Mouse (Mus musculus) heart, postnatal 4 days (tissue): ENCODE results near the gene Adcy7. TPM values are rescaled to one million over a fixed set of nuclear protein-coding genes. Genes with fewer than 3 reads are reported as not detected.

ENCODE experiments used
- DNase-seq: peaks from one replicate; pipeline ENCODE4 v3.0.0; 2021
- total RNA-seq, 2 experiments: library from RNA; stranded (reverse); gene quantifications; 2 replicates each; pipeline ENCODE4 v1.2.3; 2021

Gene Adcy7
- total RNA-seq, 2 experiments from 2014 or later, result 4.0 to 5.4 TPM

GRCm38 (mm10) chr8:88301589-88302437 is 29.6 kb downstream of the Adcy7 start:
- DNase-seq, result peak; percentile 39

GRCm38 (mm10) chr8:88305814-88306213 is 33.6 kb downstream of the Adcy7 start:
- DNase-seq, result no peak

GRCm38 (mm10) chr8:88306511-88306910 is 34.3 kb downstream of the Adcy7 start:
- DNase-seq, result peak; percentile 60

GRCm38 (mm10) chr8:88307736-88308135 is 35.5 kb downstream of the Adcy7 start:
- DNase-seq, result no peak

- no peak for DNase-seq
These were observed 37.2 kb downstream of the Adcy7 start for GRCm38 (mm10) chr8:88309274-88309873.

- no peak for DNase-seq
These were observed 37.7 kb downstream of the Adcy7 start for GRCm38 (mm10) chr8:88309881-88310280.

- DNase-seq, result no peak
These were observed 38.1 kb downstream of the Adcy7 start for GRCm38 (mm10) chr8:88310286-88310685.

GRCm38 (mm10) chr8:88312966-88313365 is 40.8 kb downstream of the Adcy7 start:
- peak; percentile 67 for DNase-seq

- DNase-seq, result no peak
These were observed 41.8 kb downstream of the Adcy7 start for GRCm38 (mm10) chr8:88313991-88314390.

- DNase-seq, result no peak
These were observed 43.1 kb downstream of the Adcy7 start for GRCm38 (mm10) chr8:88315302-88315701.

GRCm38 (mm10) chr8:88316139-88316931 is 44.1 kb downstream of the Adcy7 start:
- peak; percentile 67 for DNase-seq

GRCm38 (mm10) chr8:88317341-88317740 is 45.1 kb downstream of the Adcy7 start:
- DNase-seq, result no peak

- DNase-seq, result no peak
These were observed 45.9 kb downstream of the Adcy7 start for GRCm38 (mm10) chr8:88318151-88318550.

GRCm38 (mm10) chr8:88320134-88320533 is 47.9 kb downstream of the Adcy7 start:
- no peak for DNase-seq

GRCm38 (mm10) chr8:88321387-88321786 is 49.2 kb downstream of the Adcy7 start:
- DNase-seq, result no peak

GRCm38 (mm10) chr8:88323523-88323922 is 51.3 kb downstream of the Adcy7 start:
- DNase-seq, result no peak

GRCm38 (mm10) chr8:88324760-88325159 is 52.6 kb downstream of the Adcy7 start:
- DNase-seq, result peak; percentile 3

- no peak for DNase-seq
These were observed 53.0 kb downstream of the Adcy7 start for GRCm38 (mm10) chr8:88325251-88325650.

- DNase-seq, result peak; percentile 3
These were observed 53.6 kb downstream of the Adcy7 start for GRCm38 (mm10) chr8:88325795-88326194.

GRCm38 (mm10) chr8:88326328-88326727 is 54.1 kb downstream of the Adcy7 start:
- peak; percentile 3 for DNase-seq

- DNase-seq, result peak; percentile 15
These were observed 56.5 kb downstream of the Adcy7 start for GRCm38 (mm10) chr8:88328689-88329088.

- DNase-seq, result no peak
These were observed 58.6 kb downstream of the Adcy7 start for GRCm38 (mm10) chr8:88330816-88331215.

GRCm38 (mm10) chr8:88334384-88334783 is 62.2 kb downstream of the Adcy7 start:
- peak; percentile 25 for DNase-seq
